Mouse (Mus musculus) frontal cortex, postnatal 14 days (tissue): ENCODE data around the gene Insrr.

Experiments
- DNase-seq, 2 experiments: peaks; one replicate each; pipeline ENCODE4 v3.0.0; 2022; ENCODE audit warnings: low spot score in 2 of 2

Gene Insrr

DNA sequence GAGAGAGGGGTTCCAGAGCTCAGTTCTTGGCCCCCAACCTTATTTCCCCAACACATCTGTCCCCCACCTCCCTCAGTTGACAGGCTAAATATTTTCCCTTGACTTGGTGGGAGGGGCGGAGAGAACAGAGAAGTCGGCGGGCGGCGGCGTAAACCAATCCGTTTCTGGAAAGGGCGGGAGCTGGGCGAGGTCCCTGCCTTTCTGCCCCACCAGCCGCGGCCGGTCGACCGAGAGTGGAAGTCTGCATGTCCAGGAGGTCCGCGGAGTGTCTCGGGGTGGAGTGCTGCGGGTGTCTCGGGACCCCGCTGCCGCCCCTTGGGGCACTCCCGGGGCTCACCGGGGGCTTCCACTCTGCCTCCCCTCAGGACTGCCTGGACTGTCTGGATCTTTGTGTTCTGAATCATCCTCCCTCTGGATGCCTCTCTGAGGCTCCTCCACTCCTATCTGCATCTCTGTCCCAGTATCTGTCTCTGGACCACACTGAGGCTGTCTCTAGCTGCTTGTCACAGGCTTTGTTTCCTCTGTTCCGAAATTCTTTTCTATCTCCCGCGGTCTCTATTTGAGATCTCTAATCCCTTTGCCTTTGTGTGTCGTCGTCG is at the start of gene Insrr:
Gene Insrr (plus strand): TSS at position 216 of the 599 bp plus-strand sequence.
- DNase-seq, result no peak

- DNase-seq, result no peak
These were observed 48.3 kb upstream of the Insrr start, which contains the start of gene Lrrc71 for GRCm38 (mm10) chr3:87748431-87748830. Lrrc71 (minus strand) TSS chr3:87748625.

- peak in 1 of 2 experiments; percentile 31 for DNase-seq
These were observed 47.7 kb upstream of the Insrr start for GRCm38 (mm10) chr3:87749036-87749435.

- DNase-seq, result no peak
These were observed 46.8 kb upstream of the Insrr start for GRCm38 (mm10) chr3:87749977-87750376.

DNA sequence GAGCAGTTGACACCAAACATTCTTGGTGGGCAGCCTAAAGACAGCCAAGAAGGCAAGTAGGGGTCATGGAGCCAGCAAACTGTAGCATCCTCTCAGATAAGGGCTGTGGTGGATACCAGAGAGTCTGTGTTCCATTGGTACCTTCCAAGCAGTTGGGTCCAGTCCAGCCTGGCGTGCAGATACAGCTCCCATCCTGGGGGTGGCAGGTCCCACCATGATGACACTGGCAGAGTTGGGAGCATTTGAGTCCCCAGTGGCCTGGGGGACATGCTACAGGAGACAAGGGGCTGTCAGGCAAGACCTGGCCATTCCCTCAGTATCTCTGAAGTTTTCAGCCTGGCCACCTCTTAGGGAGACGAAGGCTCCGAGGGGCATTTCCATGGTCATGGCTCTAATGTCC is 44.2 kb upstream of the Insrr start:
- DNase-seq, result no peak

- DNase-seq, result no peak
These were observed 42.9 kb upstream of the Insrr start for GRCm38 (mm10) chr3:87753829-87754228.

- peak; percentile 63 to 84 for DNase-seq
These were observed 40.8 kb upstream of the Insrr start for GRCm38 (mm10) chr3:87755964-87756363.

- no peak for DNase-seq
These were observed 40.3 kb upstream of the Insrr start for GRCm38 (mm10) chr3:87756488-87756887.

GRCm38 (mm10) chr3:87758641-87759040 is 38.1 kb upstream of the Insrr start:
- DNase-seq, result no peak

GRCm38 (mm10) chr3:87761408-87762375 is 35.1 kb upstream of the Insrr start:
- DNase-seq, result no peak

DNA sequence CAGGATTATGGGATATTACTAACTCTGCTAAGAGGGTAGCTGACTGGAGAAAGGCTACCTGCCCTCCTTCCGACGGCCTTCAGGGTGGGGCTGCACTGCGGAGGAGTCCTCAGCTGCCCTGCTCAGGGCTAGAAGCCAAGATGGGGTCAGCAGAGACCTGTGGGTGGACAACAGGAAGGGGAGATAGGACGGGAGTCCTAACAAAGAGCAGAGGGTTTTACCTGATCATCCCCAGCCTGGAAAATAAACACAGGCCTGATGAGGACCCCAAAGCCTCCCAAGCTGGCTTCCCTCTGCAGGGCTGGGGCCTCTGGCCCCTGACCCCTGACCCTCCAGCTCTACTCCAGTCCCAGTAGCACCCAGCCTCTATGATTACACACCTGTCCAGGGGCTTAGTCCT is 33.5 kb upstream of the Insrr start:
- no peak for DNase-seq

- DNase-seq, result peak; percentile 66
These were observed 33.0 kb upstream of the Insrr start for GRCm38 (mm10) chr3:87763683-87764289.

DNA sequence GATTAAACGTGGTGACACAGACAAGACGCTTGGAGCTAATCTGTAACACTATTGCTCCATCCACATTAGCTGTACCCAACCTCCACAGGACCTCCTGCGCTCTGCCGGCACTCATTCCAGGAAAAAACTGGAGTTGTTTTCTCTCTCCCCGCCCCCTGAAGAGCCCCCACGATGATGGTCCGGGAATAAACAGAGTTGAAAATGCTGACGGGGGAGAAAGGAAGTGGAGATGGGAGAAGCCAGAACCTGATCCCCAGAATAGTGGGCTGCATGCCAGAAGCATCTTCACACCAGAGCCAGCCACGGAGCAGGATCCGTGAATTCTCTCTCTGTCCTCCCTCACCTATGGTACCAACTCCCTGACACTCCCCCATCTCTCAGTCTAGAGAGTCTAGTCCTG is 32.2 kb upstream of the Insrr start:
- no peak for DNase-seq

DNA sequence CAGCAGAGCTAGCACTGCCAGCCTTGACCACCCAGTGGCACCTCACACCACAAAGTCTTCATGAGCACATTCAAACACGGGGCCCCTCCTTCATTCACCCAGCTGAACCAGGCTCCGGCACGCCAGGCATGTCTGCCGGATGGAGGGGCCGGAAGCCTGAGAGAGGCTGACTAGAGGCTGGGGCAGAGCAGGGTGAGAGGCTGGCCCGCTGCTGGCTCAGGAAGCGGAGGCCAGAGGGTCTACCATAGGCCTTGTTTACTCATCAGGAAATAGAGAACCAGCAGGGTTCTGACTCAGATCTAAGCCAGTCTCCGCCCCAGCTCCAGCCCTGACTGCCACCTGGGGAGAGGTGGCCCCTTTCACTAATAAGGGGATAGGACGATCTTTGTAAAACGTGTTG is 31.7 kb upstream of the Insrr start:
- DNase-seq, result no peak

DNA sequence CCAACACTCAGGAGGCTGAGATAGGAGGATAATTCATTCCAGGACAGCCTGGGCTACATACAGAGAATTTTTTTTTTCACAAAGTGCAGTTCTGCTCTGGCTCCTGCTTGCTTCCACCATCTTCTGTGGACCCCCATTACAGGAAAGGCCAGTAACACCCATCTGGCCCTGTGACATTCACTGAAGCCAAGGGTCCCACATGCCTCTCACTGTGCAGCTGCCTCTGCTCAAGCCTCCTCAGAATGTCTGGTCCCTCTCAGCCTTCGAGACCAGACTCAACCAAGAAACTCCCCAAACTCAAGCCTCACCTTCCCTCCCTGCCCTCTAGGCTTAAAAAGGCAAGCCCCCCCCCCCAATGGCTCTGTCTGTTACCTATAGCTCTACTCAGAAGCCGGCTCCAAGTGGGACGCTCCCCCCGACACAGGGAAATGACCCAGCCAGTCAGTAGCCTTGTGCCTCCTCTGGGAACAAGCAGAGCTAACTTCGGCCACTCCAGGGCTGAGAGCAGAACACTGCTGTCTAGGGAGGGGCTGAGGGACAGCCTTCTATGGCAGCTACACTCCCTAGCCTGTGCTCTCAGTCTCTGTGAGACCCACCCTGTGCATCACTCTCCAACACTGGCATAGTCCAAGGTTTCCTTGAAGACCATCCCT is 31.0 kb upstream of the Insrr start:
- DNase-seq, result no peak

DNA sequence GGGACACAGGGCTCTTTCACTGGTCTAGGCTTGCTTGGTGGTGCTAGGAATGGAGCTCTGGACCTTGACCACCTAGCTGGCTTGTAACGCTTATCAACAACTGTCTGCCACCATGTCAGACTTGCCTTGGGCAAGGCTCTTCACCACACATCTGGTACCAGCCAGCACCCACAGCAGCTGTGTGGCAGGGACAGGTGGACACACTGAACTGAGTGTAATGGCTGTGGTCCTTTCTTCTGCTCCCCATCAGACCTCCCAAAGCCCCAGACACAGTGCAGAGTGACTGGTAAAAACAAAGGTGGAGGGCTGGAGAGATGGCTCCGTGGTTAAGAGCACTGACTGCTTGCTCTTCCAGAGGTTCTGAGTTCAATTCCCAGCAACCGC is 30.5 kb upstream of the Insrr start:
- no peak for DNase-seq

DNA sequence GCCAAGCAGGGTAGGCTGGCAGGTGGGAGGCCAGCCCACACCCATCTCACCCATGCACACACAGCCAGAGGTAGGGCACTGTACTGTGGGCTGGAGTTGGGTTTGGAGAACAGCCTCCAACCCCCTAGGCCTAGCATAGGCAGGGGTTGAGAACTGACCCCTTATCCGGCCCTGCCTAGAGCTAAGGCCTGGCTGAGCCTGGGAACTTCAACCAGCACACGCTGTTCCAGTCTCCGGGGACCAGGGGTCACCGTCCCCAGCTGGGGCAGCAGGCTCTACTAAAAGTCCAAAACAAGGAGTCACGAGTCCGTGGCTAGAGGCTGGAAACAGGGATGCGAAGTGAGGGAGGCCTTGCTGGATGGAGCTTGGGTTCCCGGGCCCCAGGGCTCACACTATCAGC is 29.0 kb upstream of the Insrr start:
- no peak for DNase-seq

- DNase-seq, result no peak
These were observed 28.3 kb upstream of the Insrr start for GRCm38 (mm10) chr3:87768431-87768830.

GRCm38 (mm10) chr3:87768844-87769243 is 27.9 kb upstream of the Insrr start:
- DNase-seq, result peak in 1 of 2 experiments; percentile 27

- no peak for DNase-seq
These were observed 27.2 kb upstream of the Insrr start for GRCm38 (mm10) chr3:87769506-87769905.

DNA sequence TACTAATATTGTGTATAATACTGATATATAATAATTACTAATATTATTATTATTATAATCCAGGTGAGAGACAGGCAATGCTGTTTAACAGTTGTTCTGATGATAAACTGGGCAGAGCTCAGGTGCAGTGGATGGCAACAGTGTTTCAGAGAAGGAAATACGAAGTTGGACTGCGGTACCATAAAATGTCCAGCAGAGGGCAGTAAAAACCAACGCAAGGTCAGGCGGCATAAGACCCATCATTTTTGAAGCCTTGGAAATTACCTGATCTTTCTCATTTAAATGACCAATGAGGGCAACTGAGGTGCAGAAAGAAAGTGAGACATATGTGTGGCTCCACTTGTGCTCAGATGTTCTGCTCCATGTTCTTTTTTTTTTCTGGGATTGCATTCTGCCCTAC is 26.5 kb upstream of the Insrr start:
- DNase-seq, result peak in 1 of 2 experiments; percentile 44

GRCm38 (mm10) chr3:87771088-87771487 is 25.7 kb upstream of the Insrr start:
- no peak for DNase-seq
